Mouse (Mus musculus): Measurements from ENCODE around the gene Fzr1.

GRCm38 (mm10) chr10:81345162-81345534, 33.2 kb downstream of the Fzr1 start:
- TF ChIP-seq CTCF (IDR thresholded peaks at IDR 0.05; ENCODE audit: low read depth) (no peak), EP300 (IDR thresholded peaks at IDR 0.05; ENCODE audit: low read depth) (no peak)
